Mouse (Mus musculus): ENCODE data around the gene Tpra1. TPM values are rescaled to one million over a fixed set of nuclear protein-coding genes. Genes with fewer than 3 reads are reported as not detected.

Tpra1 gene
- polyA plus RNA-seq, 1 experiment from 2014 or later: 47.8 TPM

DNA sequence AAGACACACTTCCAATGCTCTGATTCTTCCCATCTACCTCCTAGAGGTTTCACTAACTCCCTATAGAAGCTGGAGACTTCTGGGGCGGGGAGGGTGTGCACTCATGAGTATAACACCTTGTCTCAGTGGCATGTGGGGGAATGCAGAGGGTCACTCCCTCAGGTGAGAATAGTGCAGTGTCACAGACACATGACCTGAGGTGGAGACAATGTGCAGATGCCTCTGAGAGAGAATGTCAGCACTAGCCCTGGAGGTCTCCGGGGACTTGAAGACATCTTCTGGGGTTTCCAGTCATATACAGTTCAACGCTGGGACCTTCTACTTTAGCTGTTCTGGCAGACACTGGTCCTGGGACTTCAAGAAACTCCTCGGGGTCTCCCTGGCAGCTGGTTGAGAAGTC lies 55.3 kb downstream of the Tpra1 start:
- 0 out of 2 replicates have a peak, but pooled peaks cover 2% of the 10 kb centered on the region for H3K4me1 ChIP-seq (ENCODE audit: control insufficient read depth, insufficient read depth, low read length)
- no peaks in the 10 kb centered on the region for H3K27me3 ChIP-seq (ENCODE audit: control insufficient read depth, insufficient read depth, low read length)
- H3K9me3 ChIP-seq (ENCODE audit: control insufficient read depth, low read length): no peaks in the 10 kb centered on the region
- DNase-seq (ENCODE audit: low spot score): no peak
- ATAC-seq (ENCODE audit: insufficient number of reproducible peaks, low FRiP score, low TSS enrichment, low read depth): no peak
- no peaks in the 10 kb centered on the region for H3K36me3 ChIP-seq (ENCODE audit: control insufficient read depth, insufficient read depth, low read length)
- H3K4me3 ChIP-seq (ENCODE audit: low read depth, low read length): no peak overlapping the region
- no peak overlapping the region for H3K27ac ChIP-seq (replicated peaks; ENCODE audit: low read depth, low read length)
- no peak overlapping the region for H3K9ac ChIP-seq (ENCODE audit: low read length)
- no peak overlapping the region for H3K4me2 ChIP-seq (ENCODE audit: low read depth, severe bottlenecking)
- WGBS: 86% methylated on average over 4 of the region's 4 CpGs

DNA sequence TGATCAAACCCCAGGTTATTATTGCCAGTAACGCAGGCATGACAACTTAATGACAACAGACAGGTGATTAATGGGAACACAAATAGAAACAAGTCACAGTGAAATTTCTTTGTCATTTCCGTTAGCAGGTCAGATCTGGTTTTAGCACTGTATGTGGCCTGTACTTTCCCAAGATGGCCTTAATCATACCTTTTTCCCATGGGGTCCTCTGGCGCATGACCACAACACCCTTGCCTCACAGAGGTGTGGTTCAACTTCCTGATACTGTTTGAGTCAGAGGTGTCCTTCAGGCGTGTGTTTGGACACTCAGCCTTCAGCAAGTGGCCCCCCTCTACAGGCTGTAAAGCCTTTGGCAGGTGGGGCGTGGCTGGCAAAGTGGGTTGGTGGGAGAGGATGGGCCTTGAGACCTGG lies 55.8 kb downstream of the Tpra1 start:
- H3K9ac ChIP-seq (ENCODE audit: low read length): no peak overlapping the region
- H3K4me3 ChIP-seq (ENCODE audit: low read depth, low read length): no peak overlapping the region
- H3K4me1 ChIP-seq (ENCODE audit: control insufficient read depth, insufficient read depth, low read length): 0 out of 2 replicates have a peak, but pooled peaks cover 2% of the 10 kb centered on the region
- DNase-seq (ENCODE audit: low spot score): no peak
- no peak for ATAC-seq (ENCODE audit: insufficient number of reproducible peaks, low FRiP score, low TSS enrichment, low read depth)
- H3K4me2 ChIP-seq (ENCODE audit: low read depth, severe bottlenecking): no peak overlapping the region
- no peaks in the 10 kb centered on the region for H3K36me3 ChIP-seq (ENCODE audit: control insufficient read depth, insufficient read depth, low read length)
- H3K27ac ChIP-seq (replicated peaks; ENCODE audit: low read depth, low read length): no peak overlapping the region
- H3K9me3 ChIP-seq (ENCODE audit: control insufficient read depth, low read length): no peaks in the 10 kb centered on the region
- H3K27me3 ChIP-seq (ENCODE audit: control insufficient read depth, insufficient read depth, low read length): no peaks in the 10 kb centered on the region
- WGBS: 77% methylated on average over 5 of the region's 5 CpGs

DNA sequence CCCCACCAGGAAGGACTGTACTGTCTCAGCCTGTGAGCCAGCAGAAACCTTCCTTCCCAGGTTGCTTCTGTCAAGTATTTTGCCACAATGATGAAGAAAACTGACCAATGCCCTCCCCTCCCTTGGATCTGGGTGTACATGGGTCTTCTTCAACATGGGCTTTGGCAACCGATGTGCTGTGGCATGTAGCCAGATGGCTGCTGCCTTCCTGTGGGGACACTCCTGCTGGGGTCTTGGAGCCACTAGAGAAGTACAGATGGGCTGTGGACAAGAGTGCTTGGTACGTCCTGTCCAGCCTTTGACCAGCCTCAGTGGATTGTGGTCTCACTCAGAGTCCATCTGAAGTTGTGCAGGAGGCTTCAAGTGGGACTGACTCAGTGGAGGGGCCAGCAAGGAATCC lies 56.3 kb downstream of the Tpra1 start:
- H3K4me3 ChIP-seq (ENCODE audit: low read depth, low read length): no peak overlapping the region
- H3K27ac ChIP-seq (replicated peaks; ENCODE audit: low read depth, low read length): no peak overlapping the region
- 85% methylated on average over 2 of the region's 2 CpGs for WGBS
- H3K9ac ChIP-seq (ENCODE audit: low read length): no peak overlapping the region
- no peak for ATAC-seq (ENCODE audit: insufficient number of reproducible peaks, low FRiP score, low TSS enrichment, low read depth)
- H3K4me1 ChIP-seq (ENCODE audit: control insufficient read depth, insufficient read depth, low read length): 0 out of 2 replicates have a peak, but pooled peaks cover 2% of the 10 kb centered on the region
- no peaks in the 10 kb centered on the region for H3K36me3 ChIP-seq (ENCODE audit: control insufficient read depth, insufficient read depth, low read length)
- no peaks in the 10 kb centered on the region for H3K27me3 ChIP-seq (ENCODE audit: control insufficient read depth, insufficient read depth, low read length)
- no peak overlapping the region for H3K4me2 ChIP-seq (ENCODE audit: low read depth, severe bottlenecking)
- H3K9me3 ChIP-seq (ENCODE audit: control insufficient read depth, low read length): no peaks in the 10 kb centered on the region
- DNase-seq (ENCODE audit: low spot score): no peak

DNA sequence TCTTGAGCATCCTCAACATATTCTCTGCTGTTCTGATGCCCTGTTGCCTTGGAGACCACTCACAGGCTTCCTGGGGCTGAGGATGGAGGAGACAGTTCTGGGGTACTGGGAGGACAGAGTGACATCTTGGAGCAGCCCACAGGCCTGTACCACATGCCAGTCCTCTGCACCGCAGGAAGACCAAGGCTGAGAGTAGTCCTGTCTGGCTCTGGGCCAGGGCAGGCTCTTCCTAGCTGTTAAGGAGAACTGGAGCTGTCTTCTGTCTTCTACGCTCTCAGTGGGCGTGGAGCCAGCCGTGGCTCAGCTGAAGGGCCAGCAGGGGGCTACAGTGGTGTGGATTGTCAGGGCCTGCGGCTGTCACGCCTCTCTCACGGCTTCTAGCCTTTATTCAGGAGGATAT lies 57.8 kb downstream of the Tpra1 start:
- H3K4me3 ChIP-seq (ENCODE audit: low read depth, low read length): no peak overlapping the region
- 35% methylated on average over 7 of the region's 7 CpGs for WGBS
- no peak overlapping the region for H3K27ac ChIP-seq (replicated peaks; ENCODE audit: low read depth, low read length)
- ATAC-seq (ENCODE audit: insufficient number of reproducible peaks, low FRiP score, low TSS enrichment, low read depth) (no peak), DNase-seq (ENCODE audit: low spot score) (peak; percentile 41)
- 0 out of 2 replicates have a peak, but pooled peaks cover 2% of the 10 kb centered on the region for H3K4me1 ChIP-seq (ENCODE audit: control insufficient read depth, insufficient read depth, low read length)
- H3K27me3 ChIP-seq (ENCODE audit: control insufficient read depth, insufficient read depth, low read length): no peaks in the 10 kb centered on the region
- H3K9me3 ChIP-seq (ENCODE audit: control insufficient read depth, low read length): no peaks in the 10 kb centered on the region
- H3K9ac ChIP-seq (ENCODE audit: low read length): no peak overlapping the region
- H3K4me2 ChIP-seq (ENCODE audit: low read depth, severe bottlenecking): no peak overlapping the region
- H3K36me3 ChIP-seq (ENCODE audit: control insufficient read depth, insufficient read depth, low read length): no peaks in the 10 kb centered on the region

DNA sequence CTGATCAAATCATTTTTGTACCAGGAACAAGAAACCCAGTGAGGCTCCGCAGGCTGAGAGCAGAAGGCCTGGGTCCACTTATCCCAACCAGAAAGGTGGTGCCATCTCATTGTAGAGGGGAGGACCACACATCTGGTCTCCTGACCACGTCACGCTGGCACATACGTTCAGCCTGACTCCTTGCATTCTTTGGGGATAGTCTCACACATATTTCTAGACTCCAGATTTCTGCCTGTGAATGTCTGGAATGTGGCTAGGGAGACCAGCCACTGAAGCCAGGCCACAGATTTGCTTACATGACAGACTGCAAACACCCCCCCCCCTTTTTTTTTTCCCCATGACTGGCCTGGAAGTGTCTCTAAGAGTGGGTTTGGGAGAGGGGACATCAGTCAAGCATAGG lies 58.9 kb downstream of the Tpra1 start:
- no peak for ATAC-seq (ENCODE audit: insufficient number of reproducible peaks, low FRiP score, low TSS enrichment, low read depth)
- Histone ChIP-seq H3K9ac (ENCODE audit: low read length) (no peak overlapping the region), H3K4me2 (ENCODE audit: low read depth, severe bottlenecking) (no peak overlapping the region), H3K4me1 (ENCODE audit: control insufficient read depth, insufficient read depth, low read length) (0 out of 2 replicates have a peak, but pooled peaks cover 2% of the 10 kb centered on the region), H3K36me3 (ENCODE audit: control insufficient read depth, insufficient read depth, low read length) (no peaks in the 10 kb centered on the region), H3K4me3 (ENCODE audit: low read depth, low read length) (no peak overlapping the region), H3K27me3 (ENCODE audit: control insufficient read depth, insufficient read depth, low read length) (no peaks in the 10 kb centered on the region), H3K27ac (replicated peaks; ENCODE audit: low read depth, low read length) (no peak overlapping the region), H3K9me3 (ENCODE audit: control insufficient read depth, low read length) (no peaks in the 10 kb centered on the region)
- no peak for DNase-seq (ENCODE audit: low spot score)
- WGBS: 68% methylated on average over 4 of the region's 4 CpGs

Other genes with a start within 250 kb of the Tpra1 start
- gene Mgll, start 177.8 kb upstream of the Tpra1 start, polyA plus RNA-seq (2014; fragmentation: Nextera tagmentation; extraction: Ambion mirVana): 2.4 and 2.9 TPM in 2 replicates
- gene Abtb1, start 60.3 kb upstream of the Tpra1 start, polyA plus RNA-seq (2014; fragmentation: Nextera tagmentation; extraction: Ambion mirVana): 19.1 and 19.3 TPM in 2 replicates
- 49.3 and 50.2 TPM in 2 replicates for gene Podxl2, start 27.2 kb upstream of the Tpra1 start, polyA plus RNA-seq (2014; fragmentation: Nextera tagmentation; extraction: Ambion mirVana)
- 228 and 240 TPM in 2 replicates for gene Mcm2, start 3.5 kb upstream of the Tpra1 start, polyA plus RNA-seq (2014; fragmentation: Nextera tagmentation; extraction: Ambion mirVana)